Mouse (Mus musculus) hindbrain, postnatal 0 days (tissue): Measurements from ENCODE around the gene Gpr142. TPM values are rescaled to one million over a fixed set of nuclear protein-coding genes. Genes with fewer than 3 reads are reported as not detected.

ENCODE experiments used
- ATAC-seq: fragments of 200-750 bp; cut with Nextera tagmentation; 2 replicates; pipeline ENCODE4 v1.8.0; 2017; ENCODE audit warnings: mild to moderate bottlenecking, moderate TSS enrichment, moderate library complexity
- DNase-seq: peaks from one replicate; pipeline ENCODE4 v3.0.0-alpha.2; 2015; ENCODE audit warnings: low spot score
- H3K27ac ChIP-seq: fragments of 300-500 bp; sonication (generic); 2 replicates; pipeline ENCODE4 v1.5.1; 2014; ENCODE audit warnings: mild to moderate bottlenecking
- H3K27me3 ChIP-seq: fragments of 300-500 bp; sonication (generic); 2 replicates; pipeline ENCODE4 v1.6.1; 2014; ENCODE audit warnings: low read length, mixed read lengths; ENCODE audit not compliant: insufficient read depth
- H3K36me3 ChIP-seq: fragments of 300-500 bp; sonication (generic); 2 replicates; pipeline ENCODE4 v1.6.1; 2014; ENCODE audit warnings: low read length, mixed read lengths; ENCODE audit not compliant: insufficient read depth
- H3K4me1 ChIP-seq: fragments of 300-500 bp; sonication (generic); 2 replicates; pipeline ENCODE4 v1.6.1; 2014; ENCODE audit warnings: antibody characterized with exemption, low read length, mixed read lengths; ENCODE audit not compliant: insufficient read depth
- H3K4me2 ChIP-seq: fragments of 300-500 bp; sonication (generic); 2 replicates; pipeline ENCODE4 v1.6.1; 2014; ENCODE audit warnings: low read depth, mild to moderate bottlenecking, low read length, moderate library complexity, mixed read lengths
- H3K4me3 ChIP-seq: fragments of 300-500 bp; sonication (generic); 2 replicates; pipeline ENCODE4 v1.5.1; 2014; ENCODE audit warnings: low read length
- H3K9ac ChIP-seq: fragments of 300-500 bp; sonication (generic); replicated peaks from 2 replicates; pipeline ENCODE4 v1.6.1; 2014; ENCODE audit warnings: mild to moderate bottlenecking, low read length, moderate library complexity, mixed read lengths
- H3K9me3 ChIP-seq: fragments of 300-500 bp; sonication (generic); 2 replicates; pipeline ENCODE4 v1.6.1; 2016; ENCODE audit warnings: low read length, mixed read lengths
- CTCF ChIP-seq: IDR thresholded peaks from 2 replicates; pipeline ENCODE4 v1.5.1; 2016; ENCODE audit warnings: antibody characterized with exemption, control low read depth, low read depth
- WGBS: fragments of 180-500 bp; shearing (Covaris S2); extraction: QIAGEN DNeasy Blood & Tissue Kit; methylation state at CpG from one replicate; pipeline ENCODE4 v1.1.7; 2014; 5-methylcytosine and 5-hydroxymethylcytosine counted together
- polyA plus RNA-seq: library from polyadenylated mRNA; unstranded; fragments of >200 nt; fragmentation: Nextera tagmentation; extraction: Ambion mirVana; gene quantifications from 2 replicates; pipeline ENCODE4 v1.2.1, GENCODE M21; 2015
- total RNA-seq: library from RNA; depleted of rRNA; stranded (reverse); fragments of >200 nt; gene quantifications from 2 replicates; pipeline ENCODE4 v1.2.3, GENCODE M21; 2014; rRNA removed

The Gpr142 gene
- total and polyA plus RNA-seq, 2 experiments from 2014 or later: 0.58 TPM; not detected in 1

GRCm38 (mm10) chr11:114852311-114853173, 53.8 kb downstream of the Gpr142 start:
- peak; percentile 12 for DNase-seq
- no peak for TF ChIP-seq CTCF
- peak overlapping the region; percentile 48; the same call in 1 of the 2 replicates for H3K27ac ChIP-seq
- peak overlapping the region; percentile 62 for H3K4me3 ChIP-seq
- peaks cover 15% of the 10 kb centered on the region for H3K27me3 ChIP-seq
- H3K36me3 ChIP-seq: no peaks in the 10 kb centered on the region
- no peaks in the 10 kb centered on the region for H3K9me3 ChIP-seq
- peak overlapping the region; percentile 99 for H3K4me2 ChIP-seq
- no peak for ATAC-seq
- peaks cover 4% of the 10 kb centered on the region; the same call in 1 of the 2 replicates for H3K4me1 ChIP-seq
- WGBS: 3% methylated on average over 40 of the region's 40 CpGs
- peak overlapping the region; percentile 58; the same call in 1 of the 2 replicates for H3K9ac ChIP-seq

- no peak for ATAC-seq
- peaks cover 15% of the 10 kb centered on the region for H3K27me3 ChIP-seq
Measured at GRCm38 (mm10) chr11:114853174-114853838, 54.6 kb downstream of the Gpr142 start.

GRCm38 (mm10) chr11:114854581-114854980, 55.9 kb downstream of the Gpr142 start:
- WGBS: 80% methylated on average over 6 of the region's 6 CpGs
- no peak for TF ChIP-seq CTCF
- H3K4me1 ChIP-seq: peaks cover 4% of the 10 kb centered on the region; the same call in 1 of the 2 replicates
- H3K4me3 ChIP-seq: no peak overlapping the region
- DNase-seq (no peak), ATAC-seq (no peak)
- H3K36me3 ChIP-seq: no peaks in the 10 kb centered on the region
- H3K27ac ChIP-seq: no peak overlapping the region
- H3K4me2 ChIP-seq: no peak overlapping the region
- no peaks in the 10 kb centered on the region for H3K9me3 ChIP-seq
- H3K27me3 ChIP-seq: peaks cover 10% of the 10 kb centered on the region
- no peak overlapping the region for H3K9ac ChIP-seq

More at GRCm38 (mm10) chr11:114853174-114853838, 54.6 kb downstream of the Gpr142 start:
- Histone ChIP-seq H3K4me2 (peak overlapping the region; percentile 99), H3K9me3 (no peaks in the 10 kb centered on the region), H3K4me1 (peaks cover 4% of the 10 kb centered on the region; the same call in 1 of the 2 replicates), H3K9ac (no peak overlapping the region), H3K36me3 (no peaks in the 10 kb centered on the region), H3K4me3 (peak overlapping the region; percentile 62), H3K27ac (no peak overlapping the region)
- DNase-seq: no peak
- no peak for TF ChIP-seq CTCF
- 20% methylated on average over 7 of the region's 7 CpGs for WGBS

GRCm38 (mm10) chr11:114856125-114856524, 57.4 kb downstream of the Gpr142 start:
- H3K36me3 ChIP-seq: no peaks in the 10 kb centered on the region
- no peak overlapping the region for H3K9ac ChIP-seq
- 88% methylated on average over 5 of the region's 5 CpGs for WGBS
- H3K4me2 ChIP-seq: no peak overlapping the region
- no peak for TF ChIP-seq CTCF
- H3K27ac ChIP-seq: no peak overlapping the region
- DNase-seq (no peak), ATAC-seq (no peak)
- H3K4me1 ChIP-seq: no peaks in the 10 kb centered on the region; the same call in 1 of the 2 replicates
- no peak overlapping the region for H3K4me3 ChIP-seq
- no peaks in the 10 kb centered on the region for H3K9me3 ChIP-seq
- peaks cover 9% of the 10 kb centered on the region; the same call in 1 of the 2 replicates for H3K27me3 ChIP-seq

Other genes with a start within 250 kb of the Gpr142 start
- 577 and 578 TPM in 2 replicates for gene Rpl38, start 130.4 kb upstream of the Gpr142 start, total RNA-seq
- gene Rpl38, start 130.4 kb upstream of the Gpr142 start, polyA plus RNA-seq: 954 and 958 TPM in 2 replicates
- gene Ttyh2, start 123.5 kb upstream of the Gpr142 start, total RNA-seq: 75.8 and 80.4 TPM in 2 replicates
- gene Ttyh2, start 123.5 kb upstream of the Gpr142 start, polyA plus RNA-seq: 38.6 and 40.3 TPM in 2 replicates
- gene Dnaic2, start 71.5 kb upstream of the Gpr142 start, total RNA-seq: 5.1 and 5.8 TPM in 2 replicates
- gene Dnaic2, start 71.5 kb upstream of the Gpr142 start, polyA plus RNA-seq: 3.1 and 3.2 TPM in 2 replicates
- gene Kif19a, start 33.5 kb upstream of the Gpr142 start, total RNA-seq: 7.4 and 13.5 TPM in 2 replicates
- 0.99 and 1.6 TPM in 2 replicates for gene Kif19a, start 33.5 kb upstream of the Gpr142 start, polyA plus RNA-seq
- 84.6 and 94.0 TPM in 2 replicates for gene Btbd17, start 3.0 kb upstream of the Gpr142 start, total RNA-seq
- 30.4 and 31.1 TPM in 2 replicates for gene Btbd17, start 3.0 kb upstream of the Gpr142 start, polyA plus RNA-seq
- gene Gprc5c, start 52.2 kb downstream of the Gpr142 start, total RNA-seq: 12.8 and 14.1 TPM in 2 replicates
- gene Gprc5c, start 52.2 kb downstream of the Gpr142 start, polyA plus RNA-seq: 7.5 and 7.8 TPM in 2 replicates
- gene Cd300a, start 91.1 kb downstream of the Gpr142 start, total RNA-seq: 1.1 and 2.6 TPM in 2 replicates
- 1.4 and 1.5 TPM in 2 replicates for gene Cd300a, start 91.1 kb downstream of the Gpr142 start, polyA plus RNA-seq
- gene Cd300lb, start 135.5 kb downstream of the Gpr142 start, total RNA-seq: 0.37 TPM in 1 of 2 replicates, not detected in the other
- gene Cd300lb, start 135.5 kb downstream of the Gpr142 start, polyA plus RNA-seq: 0.08 TPM in 1 of 2 replicates, not detected in the other
- gene Cd300c, start 170.2 kb downstream of the Gpr142 start, total RNA-seq: not detected in 2 replicates
- gene Cd300c, start 170.2 kb downstream of the Gpr142 start, polyA plus RNA-seq: not detected in 2 replicates
- 0.58 TPM in 1 of 2 replicates, not detected in the other for gene Cd300ld, start 191.0 kb downstream of the Gpr142 start, total RNA-seq
- gene Cd300ld, start 191.0 kb downstream of the Gpr142 start, polyA plus RNA-seq: 0.15 TPM in 1 of 2 replicates, not detected in the other
- 0.61 and 2.1 TPM in 2 replicates for gene Cd300c2, start 203.0 kb downstream of the Gpr142 start, total RNA-seq
- 2.5 and 3.0 TPM in 2 replicates for gene Cd300c2, start 203.0 kb downstream of the Gpr142 start, polyA plus RNA-seq
- gene Cd300ld2, start 217.3 kb downstream of the Gpr142 start, total RNA-seq: not detected in 2 replicates
- not detected in 2 replicates for gene Cd300ld2, start 217.3 kb downstream of the Gpr142 start, polyA plus RNA-seq
- not detected in 2 replicates for gene Cd300ld4, start 228.1 kb downstream of the Gpr142 start, total RNA-seq
- not detected in 2 replicates for gene Cd300ld4, start 228.1 kb downstream of the Gpr142 start, polyA plus RNA-seq
- gene Cd300ld5, start 238.8 kb downstream of the Gpr142 start, total RNA-seq: not detected in 2 replicates
- gene Cd300ld5, start 238.8 kb downstream of the Gpr142 start, polyA plus RNA-seq: not detected in 2 replicates
- gene Cd300ld3, start 249.5 kb downstream of the Gpr142 start, total RNA-seq: not detected in 2 replicates
- gene Cd300ld3, start 249.5 kb downstream of the Gpr142 start, polyA plus RNA-seq: not detected in 2 replicates